Mouse (Mus musculus): ENCODE measurements around the gene 1600014C23Rik.

DNA sequence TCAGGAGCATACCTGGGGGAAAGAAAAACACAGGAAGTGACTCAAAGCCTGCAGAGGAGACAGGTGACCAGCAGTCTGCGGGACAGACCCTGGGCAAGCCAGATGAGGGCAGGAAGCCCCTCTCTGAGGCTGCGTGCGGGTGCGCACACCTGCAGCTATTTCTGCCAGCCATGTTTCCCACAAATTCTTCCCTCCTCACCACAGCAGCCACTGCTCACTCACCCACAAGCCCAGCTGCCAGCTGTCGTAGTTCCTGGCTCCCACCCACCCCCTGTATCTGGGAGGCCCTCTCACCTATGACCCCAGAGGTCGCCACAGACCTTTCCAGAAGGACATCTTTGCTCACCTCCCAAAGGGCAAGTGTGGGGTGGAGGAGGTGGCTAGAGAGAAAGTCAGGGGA is 43.8 kb upstream of the 1600014C23Rik start:
- TF ChIP-seq POLR2A (IDR thresholded peaks at IDR 0.05; ENCODE audit: borderline replicate concordance, insufficient read depth, low read length): no peak
- no peak for TF ChIP-seq CTCF (IDR thresholded peaks at IDR 0.05; ENCODE audit: borderline replicate concordance, insufficient read depth, low read depth, low read length)

All from cerebellum, adult 2 months (tissue).